Mouse (Mus musculus) gonadal fat pad, adult 2 months (tissue): ENCODE results near the gene Atcay. TPM values are rescaled to one million over a fixed set of nuclear protein-coding genes. Genes with fewer than 3 reads are reported as not detected.

Experiments
- polyA plus RNA-seq: library from polyadenylated mRNA; depleted of rRNA; stranded (reverse); fragments of >200 nt; gene quantifications from 2 replicates; pipeline ENCODE4 v1.2.3, GENCODE M21; 2012; rRNA removed

Gene Atcay
- polyA plus RNA-seq, 1 experiment = 0.03 TPM

Other genes with a start within 250 kb of the Atcay start
- 5.9 and 6.3 TPM in 2 replicates for gene Gng7, start 215.9 kb downstream of the Atcay start, polyA plus RNA-seq
- gene Diras1, start 205.2 kb downstream of the Atcay start, polyA plus RNA-seq = not detected in 2 replicates
- gene Slc39a3, start 193.4 kb downstream of the Atcay start, polyA plus RNA-seq = 31.0 and 34.3 TPM in 2 replicates
- gene Sgta, start 170.7 kb downstream of the Atcay start, polyA plus RNA-seq = 197 and 235 TPM in 2 replicates
- 31.7 and 35.0 TPM in 2 replicates for gene Thop1, start 160.8 kb downstream of the Atcay start, polyA plus RNA-seq
- gene Creb3l3, start 132.0 kb downstream of the Atcay start, polyA plus RNA-seq = 0.41 and 0.61 TPM in 2 replicates
- gene Map2k2, start 124.9 kb downstream of the Atcay start, polyA plus RNA-seq = 132 and 176 TPM in 2 replicates
- 30.0 and 49.1 TPM in 2 replicates for gene Zbtb7a, start 95.6 kb downstream of the Atcay start, polyA plus RNA-seq
- gene Pias4, start 62.9 kb downstream of the Atcay start, polyA plus RNA-seq = 31.5 and 32.8 TPM in 2 replicates
- 1,971 and 2,241 TPM in 2 replicates for gene Eef2, start 54.2 kb downstream of the Atcay start, polyA plus RNA-seq
- 76.3 and 81.7 TPM in 2 replicates for gene Dapk3, start 47.8 kb downstream of the Atcay start, polyA plus RNA-seq
- not detected in 2 replicates for gene 4930442H23Rik, start 47.0 kb downstream of the Atcay start, polyA plus RNA-seq
- not detected in 2 replicates for gene Nmrk2, start 28.8 kb downstream of the Atcay start, polyA plus RNA-seq
- gene Zfr2, start 2.3 kb upstream of the Atcay start, polyA plus RNA-seq = 17.9 and 20.9 TPM in 2 replicates
- 3.1 and 4.7 TPM in 2 replicates for gene Matk, start 22.1 kb upstream of the Atcay start, polyA plus RNA-seq
- gene Mrpl54, start 36.1 kb upstream of the Atcay start, polyA plus RNA-seq = 65.7 and 72.8 TPM in 2 replicates
- 61.1 and 77.4 TPM in 2 replicates for gene Apba3, start 36.1 kb upstream of the Atcay start, polyA plus RNA-seq
- gene Tjp3, start 60.7 kb upstream of the Atcay start, polyA plus RNA-seq = 21.4 and 29.9 TPM in 2 replicates
- gene Pip5k1c, start 62.1 kb upstream of the Atcay start, polyA plus RNA-seq = 57.9 and 58.4 TPM in 2 replicates
- gene Cactin, start 90.3 kb upstream of the Atcay start, polyA plus RNA-seq = 24.8 and 25.0 TPM in 2 replicates
- 8.3 and 9.3 TPM in 2 replicates for gene Tbxa2r, start 97.9 kb upstream of the Atcay start, polyA plus RNA-seq
- 1.4 and 1.7 TPM in 2 replicates for gene Gipc3, start 112.4 kb upstream of the Atcay start, polyA plus RNA-seq
- gene Hmg20b, start 119.6 kb upstream of the Atcay start, polyA plus RNA-seq = 60.3 and 76.7 TPM in 2 replicates
- 29.8 and 39.5 TPM in 2 replicates for gene Mfsd12, start 126.7 kb upstream of the Atcay start, polyA plus RNA-seq
- gene 4930404N11Rik, start 135.0 kb upstream of the Atcay start, polyA plus RNA-seq = 1.7 and 2.0 TPM in 2 replicates
- 48.7 and 59.7 TPM in 2 replicates for gene Fzr1, start 147.7 kb upstream of the Atcay start, polyA plus RNA-seq
- gene Dohh, start 153.6 kb upstream of the Atcay start, polyA plus RNA-seq = 93.9 and 96.3 TPM in 2 replicates
- 3.3 and 4.2 TPM in 2 replicates for gene Gm48551, start 153.6 kb upstream of the Atcay start, polyA plus RNA-seq
- 3.1 and 5.6 TPM in 2 replicates for gene Gm48552, start 158.2 kb upstream of the Atcay start, polyA plus RNA-seq
- gene Smim24, start 162.2 kb upstream of the Atcay start, polyA plus RNA-seq = 28.6 and 32.6 TPM in 2 replicates
- 33.6 and 61.6 TPM in 2 replicates for gene Nfic, start 224.8 kb upstream of the Atcay start, polyA plus RNA-seq